Mouse (Mus musculus) stomach, postnatal 0 days (tissue): ENCODE data around the gene Gm28036.

Experiments
- CTCF ChIP-seq: IDR thresholded peaks from 2 replicates; pipeline ENCODE4 v1.5.1; 2016; ENCODE audit warnings: antibody characterized with exemption, low read depth, mild to moderate bottlenecking, moderate library complexity
- EP300 ChIP-seq: optimal IDR thresholded peaks from 2 replicates; pipeline ENCODE3; 2016; ENCODE audit warnings: antibody characterized with exemption

- TF ChIP-seq CTCF (no peak), EP300 (no peak)
Measured at GRCm38 (mm10) chr2:156111358-156112079, 15.4 kb downstream of the Gm28036 start, which contains the start of the genes Cpne1 and Rbm12.
